Mouse (Mus musculus) C2C12 (cell line): Measurements from ENCODE around the gene Hnrnpa1. TPM values are rescaled to one million over a fixed set of nuclear protein-coding genes. Genes with fewer than 3 reads are reported as not detected.

Source experiments
- H3K27me3 ChIP-seq: one replicate; pipeline ENCODE4 v1.6.1; 2011; ENCODE audit not compliant: control insufficient read depth, insufficient read depth, insufficient read length
- H3K36me3 ChIP-seq: one replicate; pipeline ENCODE4 v1.6.1; 2011; ENCODE audit not compliant: control insufficient read depth, insufficient read depth
- H3K4me3 ChIP-seq: one replicate; pipeline ENCODE4 v1.5.1; 2011; ENCODE audit warnings: mild to moderate bottlenecking, control low read depth; ENCODE audit not compliant: poor library complexity, insufficient read depth, severe bottlenecking
- H3K79me2 ChIP-seq: one replicate; pipeline ENCODE4 v1.6.1; 2011; ENCODE audit not compliant: control insufficient read depth, insufficient read depth
- H3K79me3 ChIP-seq: one replicate; pipeline ENCODE4 v1.6.1; 2011; ENCODE audit warnings: low read depth, control low read depth
- H3ac ChIP-seq: one replicate; pipeline ENCODE3; 2011; ENCODE audit warnings: low read depth; ENCODE audit not compliant: control insufficient read depth, insufficient read length
- CEBPB ChIP-seq: IDR thresholded peaks from one replicate; pipeline ENCODE4 v1.6.1; 2011; ENCODE audit warnings: low read depth, mild to moderate bottlenecking, control low read depth, moderate library complexity
- CTCF ChIP-seq: IDR thresholded peaks from one replicate; pipeline ENCODE4 v1.5.1; 2011; ENCODE audit not compliant: control insufficient read depth, insufficient read depth, insufficient read length
- FOSL1 ChIP-seq: IDR thresholded peaks from one replicate; pipeline ENCODE4 v1.8.0; 2011; ENCODE audit warnings: mild to moderate bottlenecking, low read length; ENCODE audit not compliant: poor library complexity, insufficient read depth, severe bottlenecking
- MAX ChIP-seq: IDR thresholded peaks from one replicate; pipeline ENCODE4 v1.6.1; 2011; ENCODE audit warnings: mild to moderate bottlenecking, control low read depth
- MYOD1 ChIP-seq: IDR thresholded peaks from one replicate; pipeline ENCODE4 v1.6.1; 2011; ENCODE audit warnings: low read depth; ENCODE audit not compliant: control insufficient read depth, insufficient read length
- MYOG ChIP-seq: IDR thresholded peaks from one replicate; pipeline ENCODE4 v1.6.1; 2011; ENCODE audit not compliant: control insufficient read depth, insufficient read length; ENCODE audit errors: extremely low read depth
- USF1 ChIP-seq: IDR thresholded peaks from one replicate; pipeline ENCODE4 v1.6.1; 2011; ENCODE audit warnings: low read depth, mild to moderate bottlenecking, control low read depth, moderate library complexity
- polyA plus RNA-seq: library from polyadenylated mRNA; unstranded; fragments of >200 nt; fragmentation: generic; extraction: Trizol; gene quantifications from one replicate; pipeline ENCODE4 v1.2.1, GENCODE M21; 2012; ENCODE audit warnings: missing spikeins

Gene Hnrnpa1
- polyA plus RNA-seq, 1 experiment, result 625 TPM

DNA sequence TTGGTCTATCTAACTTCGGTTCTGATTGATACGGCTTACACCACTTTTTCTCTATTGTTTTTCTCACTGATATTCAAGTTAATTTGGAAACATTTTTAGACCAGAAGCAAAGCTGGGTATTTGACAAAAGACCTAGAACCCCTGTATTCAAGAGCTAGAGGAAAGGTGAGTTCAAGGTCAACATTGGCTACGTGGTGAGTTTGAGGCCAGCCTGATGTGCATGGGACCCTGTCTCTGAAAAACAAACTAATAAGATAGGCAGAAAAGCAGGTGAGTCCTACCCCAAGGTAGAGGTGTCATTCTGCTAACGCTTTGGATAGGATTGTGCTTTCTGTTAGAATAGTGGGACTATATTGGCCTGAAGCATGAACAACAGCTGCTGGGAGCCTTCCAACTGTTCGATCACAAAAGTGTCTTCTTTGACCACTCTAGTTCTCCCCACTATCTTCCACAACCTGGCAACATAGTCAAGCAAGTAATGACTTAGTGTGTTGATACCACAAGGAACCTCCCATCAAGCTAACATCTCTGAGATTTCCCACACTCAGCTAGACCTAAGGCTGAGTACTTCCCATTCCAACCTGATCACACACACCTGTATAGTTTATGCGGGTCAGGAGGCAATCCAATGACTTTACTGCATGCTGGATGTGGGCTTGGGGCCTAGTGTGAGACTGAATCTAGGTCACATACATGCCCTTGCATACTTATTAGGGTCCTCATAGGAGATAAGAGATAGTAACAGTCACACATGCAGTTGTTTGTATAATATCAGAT lies 16.2 kb downstream of the Hnrnpa1 start:
- Histone ChIP-seq H3K36me3 (no peaks in the 10 kb centered on the region), H3ac (no peak overlapping the region)
- TF ChIP-seq MYOG, result no peak
- TF ChIP-seq USF1, result no peak
- TF ChIP-seq FOSL1, result no peak
- no peak for TF ChIP-seq CTCF
- TF ChIP-seq CEBPB, result no peak
- no peak for TF ChIP-seq MAX
- no peak for TF ChIP-seq MYOD1

DNA sequence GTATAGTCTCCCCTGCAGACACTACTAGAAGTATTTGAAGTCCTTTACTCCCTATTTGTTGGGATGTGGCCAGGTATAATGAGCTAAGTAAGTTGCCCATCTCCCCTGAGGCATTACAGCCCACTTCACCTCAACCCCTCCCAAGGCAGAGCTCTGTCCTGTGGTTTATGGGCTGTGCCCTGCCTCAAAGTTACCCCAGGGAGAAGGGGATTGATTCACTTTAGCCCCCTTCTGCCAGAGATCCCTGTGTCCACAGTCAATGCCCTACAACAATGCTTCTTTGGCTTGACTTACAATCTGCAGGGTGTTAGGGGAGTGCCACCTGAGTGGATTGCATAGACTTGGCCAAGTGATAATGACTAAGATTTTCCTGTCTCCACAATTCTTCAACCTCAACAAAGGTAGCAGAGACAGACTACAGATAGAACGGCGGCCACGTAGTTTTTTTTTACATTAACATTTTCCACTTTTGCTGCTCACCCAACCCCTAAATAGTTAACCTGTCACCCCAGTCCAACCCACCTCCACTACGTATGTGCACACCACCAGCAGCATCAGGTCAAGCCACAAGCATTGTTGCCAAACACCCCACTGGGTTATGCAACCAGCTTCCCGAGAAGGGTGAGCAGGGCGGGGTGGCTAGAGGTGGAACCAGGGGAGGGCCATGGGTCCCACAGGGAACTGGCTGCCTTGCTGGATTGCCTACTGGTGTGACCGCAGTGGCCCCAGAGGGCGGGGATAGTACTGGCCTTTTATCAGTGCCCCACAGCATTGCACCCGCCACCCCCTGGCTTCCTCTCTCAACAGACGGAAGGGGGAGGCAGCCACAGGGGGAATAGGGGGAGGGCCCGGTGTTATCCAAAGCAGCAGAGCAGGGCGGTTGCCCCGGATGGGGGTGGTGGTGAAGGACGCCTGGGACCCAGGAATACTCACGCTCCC lies 17.8 kb downstream of the Hnrnpa1 start, which contains the start of gene Nfe2:
Nfe2 (minus strand) TSS at position 614 of the 939 bp plus-strand sequence.
- Histone ChIP-seq H3K36me3 (no peaks in the 10 kb centered on the region), H3ac (no peak within 1 kb of the TSS), H3K79me3 (no peaks in the 10 kb centered on the region), H3K27me3 (no peaks in the 10 kb centered on the region), H3K4me3 (no peak within 1 kb of the TSS), H3K79me2 (no peaks in the 10 kb centered on the region)
- TF ChIP-seq USF1 (no peak), MYOD1 (no peak), CEBPB (peak; percentile 96)

More for the DNA sequence above, 16.2 kb downstream of the Hnrnpa1 start:
- H3K4me3 ChIP-seq, result no peak overlapping the region
- no peaks in the 10 kb centered on the region for H3K79me3 ChIP-seq
- no peaks in the 10 kb centered on the region for H3K27me3 ChIP-seq
- no peaks in the 10 kb centered on the region for H3K79me2 ChIP-seq

DNA sequence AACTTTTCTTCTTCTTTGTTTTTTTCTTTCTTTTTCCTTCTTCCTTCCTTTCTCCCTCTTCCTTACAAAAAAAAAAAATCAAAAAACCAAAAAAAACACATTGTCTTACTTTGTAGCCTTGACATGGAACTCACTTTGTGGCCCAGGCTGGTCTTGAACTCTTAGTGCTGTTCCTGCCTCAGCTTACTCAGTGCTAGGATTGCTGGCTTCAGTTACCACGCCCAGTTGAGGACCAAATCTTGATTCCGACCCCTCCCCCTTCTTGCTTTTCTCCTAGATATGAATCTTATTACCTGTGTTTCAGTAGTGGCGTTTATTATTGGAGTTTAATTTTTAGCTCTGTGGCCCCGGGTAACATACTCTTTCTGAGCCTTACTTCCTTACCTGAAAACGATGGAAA lies 18.9 kb downstream of the Hnrnpa1 start:
- Histone ChIP-seq H3K36me3 (no peaks in the 10 kb centered on the region), H3ac (no peak overlapping the region), H3K27me3 (no peaks in the 10 kb centered on the region), H3K4me3 (no peak overlapping the region), H3K79me2 (no peaks in the 10 kb centered on the region), H3K79me3 (no peaks in the 10 kb centered on the region)
- no peak for TF ChIP-seq MYOG
- TF ChIP-seq USF1, result no peak
- no peak for TF ChIP-seq CEBPB
- TF ChIP-seq MYOD1, result no peak
- no peak for TF ChIP-seq CTCF
- no peak for TF ChIP-seq FOSL1

DNA sequence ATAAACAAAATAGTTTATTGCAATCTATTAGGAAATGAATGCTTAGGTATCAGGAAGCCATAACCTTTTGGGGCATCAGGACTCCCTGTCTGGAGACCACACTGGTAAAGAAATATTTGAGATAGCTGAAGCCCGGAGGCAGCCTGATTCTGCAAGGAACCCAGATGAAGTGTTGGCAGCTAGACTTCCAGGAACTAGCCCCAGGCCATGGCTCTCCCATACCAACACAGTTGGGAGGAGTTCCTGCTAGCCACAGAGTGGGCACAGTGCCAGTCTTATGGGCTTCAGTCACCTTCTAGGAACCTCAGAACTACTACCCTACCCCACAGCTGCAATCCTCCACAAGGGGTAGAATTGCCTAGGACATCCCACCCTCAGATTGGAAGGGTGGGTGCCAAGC lies 19.8 kb downstream of the Hnrnpa1 start:
- Histone ChIP-seq H3K79me2 (no peaks in the 10 kb centered on the region), H3K27me3 (no peaks in the 10 kb centered on the region), H3K4me3 (no peak overlapping the region), H3K36me3 (no peaks in the 10 kb centered on the region), H3K79me3 (no peaks in the 10 kb centered on the region), H3ac (no peak overlapping the region)
- no peak for TF ChIP-seq FOSL1
- no peak for TF ChIP-seq USF1
- no peak for TF ChIP-seq CEBPB
- TF ChIP-seq CTCF, result no peak

DNA sequence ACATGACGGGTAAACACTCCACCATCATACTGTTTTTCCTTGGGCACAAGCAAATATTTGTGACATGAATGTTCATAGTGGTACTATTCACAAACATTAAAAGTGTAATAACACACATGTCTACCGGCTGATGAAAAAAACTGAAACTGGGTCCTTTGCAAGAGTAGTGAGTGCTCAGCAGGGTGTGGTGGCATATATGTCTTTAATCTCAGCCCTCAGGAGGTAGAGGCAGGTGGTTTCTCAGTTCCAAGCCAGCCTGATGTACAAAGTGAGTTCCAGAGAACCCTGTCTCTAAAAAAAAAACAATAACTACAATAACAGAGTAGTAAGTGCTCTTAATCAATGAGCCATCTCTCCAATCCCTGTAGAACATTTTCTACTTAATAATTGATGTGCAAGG lies 24.6 kb downstream of the Hnrnpa1 start:
- no peak overlapping the region for H3ac ChIP-seq
- TF ChIP-seq MYOG (no peak), FOSL1 (no peak), MYOD1 (no peak), USF1 (no peak), CEBPB (no peak), CTCF (no peak), MAX (no peak)
- no peaks in the 10 kb centered on the region for H3K79me3 ChIP-seq
- H3K79me2 ChIP-seq, result no peaks in the 10 kb centered on the region
- H3K27me3 ChIP-seq, result no peaks in the 10 kb centered on the region
- H3K4me3 ChIP-seq, result no peak overlapping the region
- no peaks in the 10 kb centered on the region for H3K36me3 ChIP-seq
